Mouse (Mus musculus): ENCODE measurements at regions not wholly inside any gene's neighbourhood (a gene's known extent, or its start where the extent isn't known, plus 50 kb on each side); places are given as distances from the start of the nearest gene placed in this dataset.
A peak's percentile ranks its signal among the peaks of the same experiment; 100 is the strongest.

- H3K27ac ChIP-seq (ENCODE audit: low read length) = 0 out of 2 replicates have a peak overlapping the region, but pooled peaks have one; percentile 25
These were observed 104.2 kb downstream of the Zfp36l2 start for GRCm38 (mm10) chr17:84083307-84084263.

GRCm38 (mm10) chr17:84082571-84082970 lies 105.2 kb downstream of the Zfp36l2 start:
- H3K9ac ChIP-seq (ENCODE audit: low read depth, low read length) = no peak overlapping the region
- 92% methylated on average over 5 of the region's 5 CpGs for WGBS

More at GRCm38 (mm10) chr17:84083307-84084263, 104.2 kb downstream of the Zfp36l2 start:
- no peaks in the 10 kb centered on the region for H3K27me3 ChIP-seq (replicated peaks; ENCODE audit: control insufficient read depth, insufficient read depth, low read length)
- H3K9ac ChIP-seq (ENCODE audit: low read depth, low read length) = no peak overlapping the region
- no peaks in the 10 kb centered on the region for H3K36me3 ChIP-seq (ENCODE audit: control insufficient read depth, insufficient read depth, low read length)
- no peaks in the 10 kb centered on the region for H3K9me3 ChIP-seq (ENCODE audit: control insufficient read depth, low read length)
- 65% methylated on average over 16 of the region's 16 CpGs for WGBS
- no peak overlapping the region for H3K4me3 ChIP-seq (ENCODE audit: low read length)
- 0 out of 2 replicates have a peak, but pooled peaks have one; percentile 7 for ATAC-seq
- no peak overlapping the region for H3K4me2 ChIP-seq (ENCODE audit: low read depth, low read length)
- peaks cover 28% of the 10 kb centered on the region for H3K4me1 ChIP-seq (ENCODE audit: control insufficient read depth, insufficient read depth, low read length)

GRCm38 (mm10) chr17:84081751-84082352 lies 105.9 kb downstream of the Zfp36l2 start:
- Histone ChIP-seq H3K4me2 (ENCODE audit: low read depth, low read length) (no peak overlapping the region), H3K4me3 (ENCODE audit: low read length) (no peak overlapping the region), H3K36me3 (ENCODE audit: control insufficient read depth, insufficient read depth, low read length) (no peaks in the 10 kb centered on the region), H3K27ac (ENCODE audit: low read length) (0 out of 2 replicates have a peak overlapping the region, but pooled peaks have one; percentile 33), H3K9me3 (ENCODE audit: control insufficient read depth, low read length) (no peaks in the 10 kb centered on the region), H3K27me3 (replicated peaks; ENCODE audit: control insufficient read depth, insufficient read depth, low read length) (no peaks in the 10 kb centered on the region), H3K4me1 (ENCODE audit: control insufficient read depth, insufficient read depth, low read length) (peaks cover 28% of the 10 kb centered on the region), H3K9ac (ENCODE audit: low read depth, low read length) (no peak overlapping the region)
- ATAC-seq = peak; percentile 61
- 46% methylated on average over 8 of the region's 8 CpGs for WGBS

More at GRCm38 (mm10) chr17:84082571-84082970, 105.2 kb downstream of the Zfp36l2 start:
- H3K4me2 ChIP-seq (ENCODE audit: low read depth, low read length) = no peak overlapping the region
- no peak for ATAC-seq
- H3K27ac ChIP-seq (ENCODE audit: low read length) = 0 out of 2 replicates have a peak overlapping the region, but pooled peaks have one; percentile 7
- no peak overlapping the region for H3K4me3 ChIP-seq (ENCODE audit: low read length)
- H3K36me3 ChIP-seq (ENCODE audit: control insufficient read depth, insufficient read depth, low read length) = no peaks in the 10 kb centered on the region
- H3K4me1 ChIP-seq (ENCODE audit: control insufficient read depth, insufficient read depth, low read length) = peaks cover 28% of the 10 kb centered on the region
- H3K27me3 ChIP-seq (replicated peaks; ENCODE audit: control insufficient read depth, insufficient read depth, low read length) = no peaks in the 10 kb centered on the region
- H3K9me3 ChIP-seq (ENCODE audit: control insufficient read depth, low read length) = no peaks in the 10 kb centered on the region

- Histone ChIP-seq H3K4me2 (ENCODE audit: low read depth, low read length) (no peak overlapping the region), H3K27ac (ENCODE audit: low read length) (peak overlapping the region; percentile 64), H3K27me3 (replicated peaks; ENCODE audit: control insufficient read depth, insufficient read depth, low read length) (no peaks in the 10 kb centered on the region), H3K36me3 (ENCODE audit: control insufficient read depth, insufficient read depth, low read length) (no peaks in the 10 kb centered on the region), H3K4me1 (ENCODE audit: control insufficient read depth, insufficient read depth, low read length) (peaks cover 6% of the 10 kb centered on the region; the same call in 1 of the 2 replicates), H3K4me3 (ENCODE audit: low read length) (no peak overlapping the region), H3K9ac (ENCODE audit: low read depth, low read length) (no peak overlapping the region), H3K9me3 (ENCODE audit: control insufficient read depth, low read length) (no peaks in the 10 kb centered on the region)
- 77% methylated on average over 3 of the region's 3 CpGs for WGBS
- no peak for ATAC-seq
These were observed 112.4 kb downstream of the Zfp36l2 start for GRCm38 (mm10) chr17:84075081-84075938.

- H3K4me1 ChIP-seq (ENCODE audit: control insufficient read depth, insufficient read depth, low read length) = peaks cover 6% of the 10 kb centered on the region; the same call in 1 of the 2 replicates
- H3K4me3 ChIP-seq (ENCODE audit: low read length) = no peak overlapping the region
- peak; percentile 53; the same call in 1 of the 2 replicates for ATAC-seq
- H3K36me3 ChIP-seq (ENCODE audit: control insufficient read depth, insufficient read depth, low read length) = no peaks in the 10 kb centered on the region
- H3K9me3 ChIP-seq (ENCODE audit: control insufficient read depth, low read length) = no peaks in the 10 kb centered on the region
- no peak overlapping the region for H3K4me2 ChIP-seq (ENCODE audit: low read depth, low read length)
- H3K27ac ChIP-seq (ENCODE audit: low read length) = peak overlapping the region; percentile 49
- WGBS = 66% methylated on average over 10 of the region's 10 CpGs
- H3K9ac ChIP-seq (ENCODE audit: low read depth, low read length) = no peak overlapping the region
- no peaks in the 10 kb centered on the region for H3K27me3 ChIP-seq (replicated peaks; ENCODE audit: control insufficient read depth, insufficient read depth, low read length)
These were observed 113.6 kb downstream of the Zfp36l2 start for GRCm38 (mm10) chr17:84074000-84074782.

- Histone ChIP-seq H3K27me3 (replicated peaks; ENCODE audit: control insufficient read depth, insufficient read depth, low read length) (no peaks in the 10 kb centered on the region), H3K4me1 (ENCODE audit: control insufficient read depth, insufficient read depth, low read length) (peaks cover 6% of the 10 kb centered on the region; the same call in 1 of the 2 replicates), H3K4me2 (ENCODE audit: low read depth, low read length) (no peak overlapping the region), H3K9me3 (ENCODE audit: control insufficient read depth, low read length) (no peaks in the 10 kb centered on the region), H3K4me3 (ENCODE audit: low read length) (no peak overlapping the region), H3K36me3 (ENCODE audit: control insufficient read depth, insufficient read depth, low read length) (no peaks in the 10 kb centered on the region), H3K27ac (ENCODE audit: low read length) (peak overlapping the region; percentile 82), H3K9ac (ENCODE audit: low read depth, low read length) (no peak overlapping the region)
- WGBS = 30% methylated on average over 4 of the region's 4 CpGs
- ATAC-seq = 0 out of 2 replicates have a peak, but pooled peaks have one; percentile 40
These were observed 115.2 kb downstream of the Zfp36l2 start for GRCm38 (mm10) chr17:84072426-84073030.

GRCm38 (mm10) chr17:84071855-84072254 lies 115.9 kb downstream of the Zfp36l2 start:
- ATAC-seq = no peak
- H3K4me1 ChIP-seq (ENCODE audit: control insufficient read depth, insufficient read depth, low read length) = peaks cover 6% of the 10 kb centered on the region; the same call in 1 of the 2 replicates
- peak overlapping the region; percentile 82 for H3K27ac ChIP-seq (ENCODE audit: low read length)
- no peaks in the 10 kb centered on the region for H3K36me3 ChIP-seq (ENCODE audit: control insufficient read depth, insufficient read depth, low read length)
- H3K9ac ChIP-seq (ENCODE audit: low read depth, low read length) = no peak overlapping the region
- H3K4me2 ChIP-seq (ENCODE audit: low read depth, low read length) = no peak overlapping the region
- no peaks in the 10 kb centered on the region for H3K9me3 ChIP-seq (ENCODE audit: control insufficient read depth, low read length)
- no peaks in the 10 kb centered on the region for H3K27me3 ChIP-seq (replicated peaks; ENCODE audit: control insufficient read depth, insufficient read depth, low read length)
- H3K4me3 ChIP-seq (ENCODE audit: low read length) = no peak overlapping the region
- 95% methylated on average over 2 of the region's 2 CpGs for WGBS

- Histone ChIP-seq H3K9ac (ENCODE audit: low read depth, low read length) (no peak overlapping the region), H3K9me3 (ENCODE audit: control insufficient read depth, low read length) (no peaks in the 10 kb centered on the region), H3K4me3 (ENCODE audit: low read length) (no peak overlapping the region), H3K4me1 (ENCODE audit: control insufficient read depth, insufficient read depth, low read length) (peaks cover 6% of the 10 kb centered on the region; the same call in 1 of the 2 replicates), H3K27me3 (replicated peaks; ENCODE audit: control insufficient read depth, insufficient read depth, low read length) (no peaks in the 10 kb centered on the region), H3K36me3 (ENCODE audit: control insufficient read depth, insufficient read depth, low read length) (no peaks in the 10 kb centered on the region), H3K4me2 (ENCODE audit: low read depth, low read length) (no peak overlapping the region), H3K27ac (ENCODE audit: low read length) (no peak overlapping the region)
- 85% methylated on average over 3 of the region's 3 CpGs for WGBS
- no peak for ATAC-seq
These were observed 117.2 kb downstream of the Zfp36l2 start for GRCm38 (mm10) chr17:84070596-84070995.
